Mouse (Mus musculus): ENCODE results near the gene Mrvi1.

DNA sequence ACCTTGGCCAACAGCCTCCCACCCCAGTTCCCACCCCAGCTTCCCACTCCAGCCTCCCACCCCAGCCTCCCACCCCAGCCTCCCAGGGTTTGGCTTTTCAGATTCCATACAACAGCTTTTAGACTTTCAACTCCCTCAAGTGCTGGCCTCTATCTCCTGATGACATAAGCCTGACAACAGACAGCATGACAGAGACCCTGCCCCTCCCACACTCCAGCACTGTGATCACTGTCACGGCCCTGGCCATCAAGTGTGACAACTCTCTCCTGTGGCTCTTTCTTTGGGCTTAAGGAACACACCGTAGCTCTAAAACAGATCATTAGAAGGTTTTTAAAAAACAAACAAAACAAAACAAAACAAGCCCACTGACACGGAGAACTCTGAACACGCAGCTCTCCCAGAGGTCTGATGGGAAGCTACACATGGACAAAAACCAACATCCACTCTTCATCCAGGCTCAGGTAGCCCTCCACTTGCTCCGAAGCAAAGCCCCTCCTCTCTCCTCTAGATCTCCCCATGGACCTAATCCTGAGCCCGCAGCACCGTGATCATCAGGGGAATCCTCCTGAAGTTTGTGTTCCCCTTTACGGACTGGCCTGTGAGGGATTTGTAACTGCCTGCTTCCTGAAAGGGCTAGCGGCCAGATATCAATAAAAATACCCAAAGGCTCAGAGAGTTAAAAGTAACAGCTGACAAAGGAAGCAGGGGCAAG lies 19.2 kb downstream of the Mrvi1 start:
- no peak for TF ChIP-seq CTCF (IDR thresholded peaks at IDR 0.05)
- no peak for TF ChIP-seq POLR2A (IDR thresholded peaks at IDR 0.05; ENCODE audit: insufficient read depth, low read depth, low read length)
- TF ChIP-seq EP300 (IDR thresholded peaks at IDR 0.05; ENCODE audit: insufficient read depth, low read depth, low read length), result no peak
